Mouse (Mus musculus) midbrain, embryonic 16.5 days (tissue): ENCODE measurements around the gene Dpf1. TPM values are rescaled to one million over a fixed set of nuclear protein-coding genes. Genes with fewer than 3 reads are reported as not detected.

Experiments used
- ATAC-seq: fragments of 200-750 bp; cut with Nextera tagmentation; 2 replicates; pipeline ENCODE4 v1.8.0; 2017; ENCODE audit warnings: moderate TSS enrichment
- H3K27ac ChIP-seq: fragments of 300-500 bp; sonication (generic); 2 replicates; pipeline ENCODE4 v1.5.1; 2014; ENCODE audit warnings: mild to moderate bottlenecking, low read length, mixed read lengths
- H3K27me3 ChIP-seq: fragments of 300-500 bp; sonication (generic); 2 replicates; pipeline ENCODE4 v1.6.1; 2014; ENCODE audit warnings: low read depth, low read length, mixed read lengths; ENCODE audit not compliant: control insufficient read depth, insufficient read depth
- H3K36me3 ChIP-seq: fragments of 300-500 bp; sonication (generic); 2 replicates; pipeline ENCODE4 v1.6.1; 2014; ENCODE audit warnings: mild to moderate bottlenecking, low read length, moderate library complexity, mixed read lengths; ENCODE audit not compliant: control insufficient read depth, insufficient read depth
- H3K4me1 ChIP-seq: fragments of 300-500 bp; sonication (generic); 2 replicates; pipeline ENCODE4 v1.6.1; 2014; ENCODE audit warnings: mild to moderate bottlenecking, low read length, mixed read lengths; ENCODE audit not compliant: control insufficient read depth, insufficient read depth
- H3K4me2 ChIP-seq: fragments of 300-500 bp; sonication (generic); 2 replicates; pipeline ENCODE4 v1.6.1; 2014; ENCODE audit warnings: mild to moderate bottlenecking, low read length, mixed read lengths
- H3K4me3 ChIP-seq: fragments of 300-500 bp; sonication (generic); 2 replicates; pipeline ENCODE4 v1.5.1; 2014; ENCODE audit warnings: low read depth, mild to moderate bottlenecking, low read length, moderate library complexity, mixed read lengths
- H3K9ac ChIP-seq: fragments of 300-500 bp; sonication (generic); 2 replicates; pipeline ENCODE4 v1.6.1; 2014; ENCODE audit warnings: low read depth, low read length, mixed read lengths
- H3K9me3 ChIP-seq: fragments of 300-500 bp; sonication (generic); replicated peaks from 2 replicates; pipeline ENCODE4 v1.6.1; 2014; ENCODE audit warnings: mild to moderate bottlenecking, low read length, mixed read lengths; ENCODE audit not compliant: control insufficient read depth, poor library complexity, severe bottlenecking
- WGBS: fragments of 180-500 bp; shearing (Covaris S2); extraction: QIAGEN DNeasy Blood & Tissue Kit; methylation state at CpG from one replicate; pipeline ENCODE4 v1.1.7; 2014; 5-methylcytosine and 5-hydroxymethylcytosine counted together
- polyA plus RNA-seq: library from polyadenylated mRNA; unstranded; fragments of >200 nt; fragmentation: Nextera tagmentation; extraction: Ambion mirVana; gene quantifications from 2 replicates; pipeline ENCODE4 v1.2.1, GENCODE M21; 2015

Gene Dpf1
- polyA plus RNA-seq, 1 experiment from 2014 or later: 223 TPM

GRCm38 (mm10) chr7:29305263-29305988 lies 1.7 kb downstream of the Dpf1 start:
- H3K36me3 ChIP-seq: no peaks in the 10 kb centered on the region
- H3K9ac ChIP-seq: peak overlapping the region; percentile 81
- 11% methylated on average over 9 of the region's 9 CpGs for WGBS
- peaks cover 35% of the 10 kb centered on the region for H3K4me1 ChIP-seq
- H3K4me2 ChIP-seq: peak overlapping the region; percentile 96
- no peaks in the 10 kb centered on the region for H3K9me3 ChIP-seq
- H3K27me3 ChIP-seq: no peaks in the 10 kb centered on the region
- H3K27ac ChIP-seq: peak overlapping the region; percentile 91
- H3K4me3 ChIP-seq: peak overlapping the region; percentile 59
- ATAC-seq: no peak

DNA sequence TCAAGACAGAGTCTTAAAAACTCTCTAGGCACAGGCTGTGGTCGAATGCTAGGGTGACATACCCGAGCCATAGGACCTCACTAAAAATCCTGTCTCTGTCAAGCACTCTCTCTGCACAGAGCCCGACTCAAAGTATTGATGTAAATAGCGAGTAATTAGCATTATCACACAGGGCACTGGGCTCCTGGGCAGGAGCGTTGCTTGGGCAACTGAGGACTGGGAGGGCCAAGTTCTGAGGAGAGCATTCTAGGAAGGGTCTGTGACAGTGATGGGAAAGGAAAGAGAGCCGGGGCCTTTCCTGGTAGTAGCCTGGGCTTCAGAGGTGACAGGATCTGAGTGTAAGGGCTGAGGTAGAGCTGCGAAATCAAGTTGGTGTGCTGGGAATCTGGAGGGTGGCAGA lies 2.4 kb downstream of the Dpf1 start:
- H3K4me2 ChIP-seq: peak overlapping the region; percentile 96
- H3K36me3 ChIP-seq: peaks cover 4% of the 10 kb centered on the region; the same call in 1 of the 2 replicates
- 17% methylated on average over 7 of the region's 7 CpGs for WGBS
- no peaks in the 10 kb centered on the region for H3K9me3 ChIP-seq
- H3K27me3 ChIP-seq: no peaks in the 10 kb centered on the region
- peak overlapping the region; percentile 91 for H3K27ac ChIP-seq
- H3K4me1 ChIP-seq: peaks cover 42% of the 10 kb centered on the region
- ATAC-seq: no peak
- H3K9ac ChIP-seq: peak overlapping the region; percentile 47
- peak overlapping the region; percentile 79 for H3K4me3 ChIP-seq

DNA sequence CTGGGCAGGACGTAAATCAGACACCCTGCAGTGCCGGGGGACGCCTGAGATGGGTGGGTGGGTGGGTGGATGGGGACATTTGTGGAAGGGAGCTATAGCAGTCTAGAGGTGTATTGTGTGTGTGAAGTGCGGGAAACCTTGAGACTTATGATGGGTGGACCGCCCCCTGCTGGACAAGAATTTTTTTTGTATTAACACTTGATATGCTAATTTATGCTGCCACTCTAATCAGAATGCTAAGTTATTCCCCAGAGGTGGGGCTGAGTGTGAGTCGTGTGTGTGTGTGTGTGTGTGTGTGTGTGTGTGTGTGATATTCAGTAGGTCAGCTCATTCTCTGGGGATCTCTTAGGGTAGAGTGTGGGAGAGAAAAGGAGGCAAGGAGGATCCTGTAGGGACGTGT lies 2.9 kb downstream of the Dpf1 start:
- peak overlapping the region; percentile 79 for H3K4me3 ChIP-seq
- H3K4me2 ChIP-seq: peak overlapping the region; percentile 96
- no peaks in the 10 kb centered on the region for H3K9me3 ChIP-seq
- H3K4me1 ChIP-seq: peaks cover 42% of the 10 kb centered on the region
- no peaks in the 10 kb centered on the region for H3K27me3 ChIP-seq
- peaks cover 8% of the 10 kb centered on the region; the same call in 1 of the 2 replicates for H3K36me3 ChIP-seq
- 8% methylated on average over 7 of the region's 7 CpGs for WGBS
- ATAC-seq: no peak
- H3K27ac ChIP-seq: peak overlapping the region; percentile 91
- H3K9ac ChIP-seq: peak overlapping the region; percentile 85; the same call in 1 of the 2 replicates

DNA sequence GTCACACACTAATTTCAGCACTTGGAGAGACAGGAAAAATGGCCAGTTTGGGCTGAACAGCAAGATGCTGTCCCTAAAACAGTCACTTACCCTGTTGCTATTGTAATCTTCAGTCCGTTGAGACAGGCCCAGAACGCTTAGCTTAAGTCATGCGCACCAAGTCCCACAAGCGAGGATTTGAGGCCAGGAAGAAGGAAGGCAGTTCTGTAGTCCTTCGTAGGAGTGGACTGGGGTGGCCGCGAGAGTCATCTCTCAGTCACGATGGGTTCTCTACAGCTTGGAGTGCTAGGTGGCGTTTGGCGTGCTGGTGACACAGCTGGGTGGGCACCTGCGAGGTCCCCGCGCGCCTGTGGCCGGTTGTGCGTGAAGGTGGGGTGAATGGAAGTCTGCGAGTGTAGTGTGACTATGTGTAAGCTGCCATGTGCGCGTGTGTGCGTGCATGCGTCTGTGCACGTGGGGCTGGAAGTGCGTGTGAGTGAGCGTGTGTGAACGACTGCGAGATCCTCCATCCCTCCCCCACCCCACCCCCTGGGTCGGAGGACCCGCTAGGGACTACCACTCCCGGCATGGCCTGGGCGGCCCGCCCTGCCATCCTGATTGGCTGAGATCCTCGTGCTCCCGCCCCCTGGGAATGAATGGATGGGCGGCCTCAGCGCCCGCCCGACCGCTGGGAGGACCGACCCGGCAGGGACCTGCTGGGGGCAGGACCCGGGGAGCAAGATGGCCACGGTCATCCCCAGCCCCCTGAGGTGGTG lies 3.8 kb downstream of the Dpf1 start:
- peaks cover 44% of the 10 kb centered on the region for H3K4me1 ChIP-seq
- no peaks in the 10 kb centered on the region for H3K9me3 ChIP-seq
- no peaks in the 10 kb centered on the region for H3K27me3 ChIP-seq
- under 1% methylated on average over 42 of the region's 42 CpGs for WGBS
- H3K4me3 ChIP-seq: peak overlapping the region; percentile 79
- peak; percentile 63 for ATAC-seq
- peaks cover 9% of the 10 kb centered on the region; the same call in 1 of the 2 replicates for H3K36me3 ChIP-seq
- H3K27ac ChIP-seq: peak overlapping the region; percentile 81
- peak overlapping the region; percentile 85 for H3K9ac ChIP-seq
- peak overlapping the region; percentile 96 for H3K4me2 ChIP-seq

GRCm38 (mm10) chr7:29309221-29309721 lies 5.5 kb downstream of the Dpf1 start:
- H3K4me3 ChIP-seq: peak overlapping the region; percentile 79
- peaks cover 9% of the 10 kb centered on the region; the same call in 1 of the 2 replicates for H3K36me3 ChIP-seq
- H3K27me3 ChIP-seq: no peaks in the 10 kb centered on the region
- WGBS: under 1% methylated on average over 36 of the region's 36 CpGs
- H3K4me1 ChIP-seq: peaks cover 61% of the 10 kb centered on the region
- H3K9me3 ChIP-seq: no peaks in the 10 kb centered on the region
- H3K9ac ChIP-seq: peak overlapping the region; percentile 85
- H3K27ac ChIP-seq: peak overlapping the region; percentile 81
- peak overlapping the region; percentile 96 for H3K4me2 ChIP-seq
- ATAC-seq: no peak

DNA sequence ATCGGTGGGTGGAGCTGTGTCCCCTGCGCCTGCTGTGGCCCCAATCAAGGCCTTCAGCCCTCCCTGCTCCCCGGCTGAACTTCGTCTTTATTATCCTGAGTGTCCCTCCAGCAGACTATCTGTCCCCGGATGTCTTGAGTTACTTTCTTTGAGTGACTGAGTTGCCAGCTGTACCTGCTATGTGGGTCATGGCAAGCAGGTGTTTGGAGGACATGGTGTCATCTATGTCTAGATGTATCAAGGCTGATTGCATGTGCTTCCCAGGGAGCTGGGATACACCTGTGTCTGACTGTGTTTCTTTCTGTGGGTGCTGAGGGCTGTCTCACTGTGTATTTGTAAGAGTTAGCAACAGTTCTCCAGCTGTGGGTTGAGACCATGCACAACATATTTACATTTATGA lies 6.0 kb downstream of the Dpf1 start:
- Histone ChIP-seq H3K27me3 (no peaks in the 10 kb centered on the region), H3K4me2 (peak overlapping the region; percentile 96), H3K9ac (peak overlapping the region; percentile 85), H3K27ac (no peak overlapping the region), H3K9me3 (no peaks in the 10 kb centered on the region), H3K4me3 (peak overlapping the region; percentile 79), H3K36me3 (peaks cover 9% of the 10 kb centered on the region; the same call in 1 of the 2 replicates), H3K4me1 (peaks cover 66% of the 10 kb centered on the region)
- no peak for ATAC-seq
- WGBS: 4% methylated on average over 5 of the region's 5 CpGs

DNA sequence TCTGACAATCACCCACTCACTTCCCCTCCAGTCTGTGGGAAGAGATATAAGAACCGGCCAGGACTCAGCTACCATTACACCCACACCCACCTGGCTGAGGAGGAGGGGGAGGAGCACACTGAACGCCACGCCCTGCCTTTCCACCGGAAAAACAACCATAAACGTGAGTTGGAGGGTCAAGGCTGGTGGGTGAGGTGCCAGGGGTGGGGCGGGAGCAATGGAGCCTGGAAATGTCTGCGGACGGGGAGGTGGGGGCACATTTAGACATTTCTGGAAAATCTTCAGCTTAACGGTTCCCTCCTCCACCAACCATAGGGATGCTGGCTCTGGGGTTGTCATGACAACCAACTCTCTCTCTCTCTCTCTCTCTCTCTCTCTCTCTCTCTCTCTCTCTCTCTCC lies 9.3 kb downstream of the Dpf1 start:
- peaks cover 9% of the 10 kb centered on the region; the same call in 1 of the 2 replicates for H3K36me3 ChIP-seq
- no peak for ATAC-seq
- H3K4me3 ChIP-seq: peak overlapping the region; percentile 3; the same call in 1 of the 2 replicates
- peak overlapping the region; percentile 61 for H3K9ac ChIP-seq
- peaks cover 73% of the 10 kb centered on the region for H3K4me1 ChIP-seq
- peak overlapping the region; percentile 71 for H3K27ac ChIP-seq
- H3K9me3 ChIP-seq: no peaks in the 10 kb centered on the region
- H3K27me3 ChIP-seq: no peaks in the 10 kb centered on the region
- WGBS: 15% methylated on average over 9 of the region's 9 CpGs
- H3K4me2 ChIP-seq: peak overlapping the region; percentile 49

- H3K36me3 ChIP-seq: peaks cover 9% of the 10 kb centered on the region; the same call in 1 of the 2 replicates
- no peak for ATAC-seq
- H3K4me2 ChIP-seq: peak overlapping the region; percentile 49
- H3K9me3 ChIP-seq: no peaks in the 10 kb centered on the region
- H3K9ac ChIP-seq: peak overlapping the region; percentile 21
- WGBS: 48% methylated on average over 9 of the region's 9 CpGs
- 0 out of 2 replicates have a peak overlapping the region, but pooled peaks have one; percentile 5 for H3K4me3 ChIP-seq
- peak overlapping the region; percentile 96 for H3K27ac ChIP-seq
- H3K4me1 ChIP-seq: peaks cover 80% of the 10 kb centered on the region
- no peaks in the 10 kb centered on the region for H3K27me3 ChIP-seq
Observed at GRCm38 (mm10) chr7:29313572-29314261, 10.0 kb downstream of the Dpf1 start.
